Mouse (Mus musculus) CH12F3 (cell line): ENCODE measurements around the gene Ncoa1.
"Not testable (repeated sequence)": the region's sequence is repeated elsewhere in the genome, so short reads cannot be mapped to it uniquely, and the experiment has no call there.

Source experiments
- in situ Hi-C: fragments of 300-500 bp; cut with MboI; formaldehyde crosslinking; loops from 2 replicates; pipeline ENCODE4 v1.14.3; 2020; ENCODE audit warnings: low sequenced_read_pairs

Gene Ncoa1

DNA sequence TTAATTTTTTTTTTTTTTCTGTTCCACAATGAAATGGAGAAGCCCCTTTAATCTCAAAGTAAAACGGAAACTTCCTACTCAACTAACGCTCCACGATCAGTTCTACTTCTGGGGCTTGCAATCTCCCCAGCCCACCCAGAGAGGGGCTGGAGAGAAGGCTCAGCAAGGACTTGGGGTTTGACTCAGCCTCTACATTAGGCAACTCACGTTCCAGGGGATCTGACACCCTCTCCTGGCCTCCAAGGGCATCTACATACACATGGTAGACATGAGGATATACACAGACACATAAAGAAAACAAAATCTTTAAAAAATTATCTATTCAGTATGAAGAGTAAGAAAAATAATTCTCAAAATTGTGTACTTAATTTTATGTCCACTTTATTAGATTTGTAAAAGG, 73.8 kb downstream of the Ncoa1 start:
- in situ Hi-C loops = no loop called here

DNA sequence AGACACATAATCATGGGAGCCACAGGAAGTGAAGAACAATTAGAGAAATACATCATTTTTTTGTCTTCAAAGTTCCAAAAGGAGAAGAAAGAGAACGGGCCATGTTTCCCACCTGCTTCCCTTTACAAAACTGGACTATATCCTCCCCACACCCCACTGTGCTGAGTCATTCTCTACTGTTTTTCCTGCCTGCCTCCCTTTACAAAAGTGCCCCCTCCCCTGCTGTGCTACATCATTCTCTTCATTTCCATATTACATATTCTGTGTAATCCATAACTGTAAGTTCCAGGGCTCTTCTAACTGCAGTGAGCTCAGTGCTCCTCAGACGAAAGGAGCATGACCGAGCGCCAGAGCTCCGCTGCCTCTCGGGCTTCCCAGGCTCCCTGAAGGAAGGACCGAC, 80.8 kb downstream of the Ncoa1 start:
- in situ Hi-C loops = no loop called here

- in situ Hi-C loops = no loop called here
Measured at GRCm38 (mm10) chr12:4392590-4392989, 84.4 kb downstream of the Ncoa1 start.

- in situ Hi-C loops = no loop called here
Measured at GRCm38 (mm10) chr12:4392074-4392473, 84.9 kb downstream of the Ncoa1 start.

DNA sequence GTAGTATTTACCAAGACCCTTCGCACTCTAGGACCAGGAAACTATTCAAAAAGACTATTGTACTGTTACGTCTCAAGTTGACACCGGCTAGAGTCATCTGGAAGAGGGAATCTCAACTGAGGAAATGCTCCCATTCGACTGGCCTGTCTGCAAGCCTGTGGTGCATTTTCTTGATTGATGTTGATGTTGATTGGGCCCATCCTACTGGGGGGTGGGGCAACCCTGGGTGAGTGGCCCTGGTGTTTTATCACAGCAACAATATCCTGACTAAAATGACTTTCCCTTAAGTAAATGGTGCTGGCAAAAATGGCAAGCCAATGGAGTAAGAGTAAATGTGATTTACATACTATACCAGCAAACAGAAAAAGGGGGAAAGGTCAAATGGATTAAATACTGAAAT, 85.7 kb downstream of the Ncoa1 start:
- in situ Hi-C loops = no loop called here

DNA sequence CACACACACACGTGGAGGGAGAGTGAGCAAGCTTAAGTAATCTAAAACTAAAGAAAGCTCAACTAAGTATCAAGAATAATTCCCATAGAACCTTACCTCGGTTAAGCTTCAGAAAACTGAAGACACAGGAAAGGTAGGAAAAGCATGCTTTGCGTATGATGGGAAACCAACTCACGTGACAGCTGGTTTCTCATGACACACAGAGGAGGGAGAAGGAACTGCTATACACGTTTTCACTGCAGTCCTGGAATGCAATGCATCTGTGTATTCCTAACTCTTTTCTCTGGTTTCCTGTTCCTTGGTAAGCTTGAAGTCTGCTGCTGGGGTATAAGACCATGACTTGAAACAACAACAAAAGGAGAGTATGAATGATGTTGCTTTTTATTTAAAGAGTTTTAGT, 86.3 kb downstream of the Ncoa1 start:
- in situ Hi-C loops = no loop called here

DNA sequence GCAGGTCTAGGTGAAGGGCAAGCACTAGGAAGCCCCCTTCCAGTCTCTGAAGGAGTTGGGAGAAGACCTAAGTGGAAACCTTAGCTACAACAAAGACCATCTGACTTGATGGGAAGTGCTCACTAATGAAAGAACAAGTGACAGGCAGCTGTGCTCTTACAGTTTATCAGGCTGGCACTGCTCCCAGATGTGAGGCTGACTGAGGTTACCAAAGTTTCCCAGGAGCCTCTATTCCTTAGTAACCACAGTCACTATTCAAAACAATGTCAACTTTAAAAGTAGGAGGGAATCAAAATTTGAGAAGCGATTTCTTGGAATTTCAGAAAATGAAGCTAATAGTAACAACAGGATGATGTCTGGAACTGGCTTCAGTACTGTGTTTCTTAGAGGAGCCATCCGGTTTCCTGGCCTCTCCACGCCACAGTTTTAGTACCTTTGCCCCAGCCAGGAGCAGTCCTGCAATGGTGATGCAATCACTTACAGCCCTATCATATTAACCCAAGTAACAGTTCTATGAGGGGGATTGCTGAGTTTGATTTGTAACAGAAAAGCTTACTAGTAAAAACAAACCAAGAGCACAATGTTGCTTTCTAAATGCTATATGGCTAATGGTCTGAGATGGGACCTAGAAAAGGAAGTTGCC, 90.8 kb downstream of the Ncoa1 start:
- in situ Hi-C loops = no loop called here

DNA sequence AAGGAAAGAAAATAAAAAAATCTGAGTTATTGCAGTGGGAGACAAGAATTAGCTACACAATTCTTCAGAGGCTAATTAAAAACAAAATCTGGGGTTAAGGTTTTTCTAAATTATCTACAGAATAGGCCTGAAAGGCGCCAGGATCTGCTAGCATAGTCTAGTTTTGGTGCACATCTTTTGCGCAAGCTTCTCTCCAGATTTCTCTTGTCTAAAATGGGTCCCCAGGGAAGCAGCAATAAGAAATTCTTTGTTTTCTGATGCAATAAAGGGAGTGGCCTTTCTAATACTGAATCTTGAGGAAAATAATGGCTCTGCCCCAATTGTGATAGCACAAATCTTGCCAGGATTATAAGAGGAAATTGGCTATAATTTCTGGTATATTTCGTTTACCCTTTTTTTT, 93.9 kb downstream of the Ncoa1 start:
- in situ Hi-C loops = no loop called here

DNA sequence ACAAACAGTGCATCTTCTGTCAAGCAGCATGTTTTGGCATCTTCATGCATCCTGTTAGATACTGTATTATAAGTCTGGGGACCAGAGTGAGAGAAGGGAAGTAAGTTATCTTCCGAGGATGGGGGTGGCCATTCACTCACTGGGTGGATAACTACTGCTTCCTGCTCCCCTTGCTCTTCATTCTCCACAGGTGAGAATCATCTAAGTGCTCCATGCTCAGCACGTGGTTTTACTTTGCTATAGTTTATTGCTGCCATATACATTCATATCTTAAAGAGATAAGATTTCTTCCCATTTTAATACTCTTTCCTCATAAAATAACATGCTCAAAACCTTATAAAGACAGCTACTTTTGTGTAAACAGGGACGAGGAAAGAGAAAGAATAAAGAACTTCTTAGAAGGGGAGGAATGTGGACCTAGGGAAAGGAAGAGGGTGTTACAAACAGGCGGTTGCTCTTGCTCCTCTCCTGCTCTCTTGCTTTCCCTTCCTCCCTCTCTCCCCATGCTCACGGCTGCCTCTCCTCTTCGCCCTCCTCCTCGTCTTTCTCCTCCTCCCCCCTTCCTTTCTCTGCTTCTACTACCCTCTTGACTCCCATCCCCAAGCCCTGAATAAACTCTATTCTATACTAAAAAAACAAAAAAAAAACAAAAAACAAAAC, 97.6 kb downstream of the Ncoa1 start:
- in situ Hi-C loops = no loop called here

GRCm38 (mm10) chr12:4376475-4376874, 100.5 kb downstream of the Ncoa1 start:
- in situ Hi-C loops = no loop called here

GRCm38 (mm10) chr12:4374816-4375493, 102.0 kb downstream of the Ncoa1 start:
- in situ Hi-C loops = no loop called here

- in situ Hi-C loops = no loop called here
Measured at GRCm38 (mm10) chr12:4371406-4371805, 105.6 kb downstream of the Ncoa1 start.

DNA sequence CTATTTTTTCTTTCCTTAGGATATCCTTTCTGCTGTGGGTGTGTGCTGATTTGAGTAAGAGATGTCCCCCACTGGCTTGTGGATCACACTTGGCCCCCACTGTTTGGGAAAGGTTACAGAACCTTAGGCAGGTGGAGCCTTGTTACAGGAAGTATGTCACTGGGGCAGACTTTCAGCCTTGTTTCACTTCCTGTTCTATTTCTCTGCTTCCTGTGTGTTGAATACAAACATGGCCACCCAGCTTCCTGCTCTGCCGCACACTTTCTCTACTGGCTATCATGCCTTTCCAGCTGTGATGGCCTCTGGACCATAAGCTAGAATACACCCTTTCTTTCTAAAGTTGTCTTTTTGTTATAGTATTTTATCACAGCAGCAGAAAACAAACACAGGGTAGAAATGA, 111.0 kb downstream of the Ncoa1 start:
- in situ Hi-C loops = no loop called here

GRCm38 (mm10) chr12:4359475-4359874, 117.5 kb downstream of the Ncoa1 start:
- in situ Hi-C loops = no loop called here

DNA sequence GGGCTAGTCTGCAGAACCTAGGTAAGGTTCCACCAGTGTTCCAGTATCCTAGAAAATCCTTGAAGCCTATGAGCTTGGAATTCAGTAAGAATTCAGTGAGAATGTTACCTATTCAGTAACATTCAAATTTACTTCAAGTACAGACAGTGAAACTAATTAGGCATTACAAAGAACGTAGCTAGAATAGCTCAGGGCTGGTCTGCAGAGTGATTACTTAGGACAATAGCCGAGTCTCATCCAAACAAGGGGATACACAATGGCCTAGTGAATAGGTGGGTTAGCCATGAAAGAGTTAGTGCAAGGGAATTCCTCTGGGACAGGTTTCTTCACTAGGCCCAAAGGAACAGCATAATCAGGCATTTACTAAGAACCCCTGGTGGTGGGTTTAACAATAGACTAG, 118.3 kb downstream of the Ncoa1 start:
- in situ Hi-C loops = not testable (repeated sequence)

GRCm38 (mm10) chr12:4358100-4358499, 118.9 kb downstream of the Ncoa1 start:
- in situ Hi-C loops = no loop called here

DNA sequence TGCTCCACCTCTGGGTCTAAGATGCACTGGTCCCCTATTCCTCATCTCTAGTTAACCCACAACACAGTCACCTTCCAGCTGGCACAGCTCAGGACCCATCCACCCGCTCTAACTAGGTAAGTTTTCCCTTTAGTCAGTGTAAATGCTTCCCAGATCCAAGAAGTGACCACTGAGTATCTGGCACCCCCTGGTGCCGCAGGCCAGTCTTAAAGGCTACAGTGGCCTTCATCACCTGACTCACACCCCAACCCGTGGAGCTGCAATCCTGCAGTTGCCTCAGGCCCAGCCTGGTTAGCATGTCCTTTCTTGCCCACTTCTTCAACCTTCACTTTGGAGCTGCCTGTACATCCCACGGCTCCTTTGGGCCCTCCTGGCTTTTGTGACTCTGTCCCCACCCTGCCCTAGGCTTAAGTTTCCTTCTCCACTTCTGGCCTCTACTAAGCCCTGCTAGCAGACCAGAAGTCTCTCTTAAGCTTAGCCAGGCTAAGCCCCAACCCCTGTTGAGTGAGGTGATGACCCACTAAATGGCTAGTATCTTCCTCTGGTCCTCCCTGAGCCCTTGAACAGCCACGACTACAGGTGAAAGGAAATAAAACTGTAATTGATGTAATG, 120.0 kb downstream of the Ncoa1 start:
- in situ Hi-C loops = no loop called here

DNA sequence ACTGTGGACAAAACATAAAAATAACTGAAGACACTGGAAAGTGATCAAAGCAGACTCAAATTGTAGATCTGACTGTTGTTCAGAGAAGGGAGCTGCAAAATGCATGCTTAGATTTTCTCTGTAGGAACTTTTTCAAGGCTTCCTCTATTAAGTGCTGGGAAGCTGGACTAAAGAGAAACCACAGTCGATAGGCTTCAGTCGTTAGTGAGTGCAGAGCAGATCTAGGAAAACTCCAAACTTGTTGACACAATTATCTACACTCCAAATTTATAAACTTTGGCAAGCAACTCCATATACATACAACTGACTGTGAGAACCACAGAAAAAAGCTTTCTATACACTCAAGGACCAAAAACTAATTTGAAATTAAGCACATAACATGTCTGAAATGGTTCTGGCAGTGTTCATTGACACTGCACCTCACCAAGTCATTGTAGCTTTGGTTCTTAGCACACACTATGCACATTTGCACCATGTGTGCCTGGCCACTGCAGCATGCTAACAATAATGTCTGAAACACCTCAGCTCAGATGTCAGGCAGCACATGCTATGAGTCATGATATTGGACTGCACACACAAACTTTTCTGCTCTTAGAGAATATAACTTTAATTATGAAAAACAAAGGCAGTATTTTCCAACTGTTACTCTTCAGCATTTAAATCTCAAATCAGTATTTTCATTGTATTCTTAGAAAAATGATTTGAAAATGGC, 121.8 kb downstream of the Ncoa1 start:
- in situ Hi-C loops = no loop called here

DNA sequence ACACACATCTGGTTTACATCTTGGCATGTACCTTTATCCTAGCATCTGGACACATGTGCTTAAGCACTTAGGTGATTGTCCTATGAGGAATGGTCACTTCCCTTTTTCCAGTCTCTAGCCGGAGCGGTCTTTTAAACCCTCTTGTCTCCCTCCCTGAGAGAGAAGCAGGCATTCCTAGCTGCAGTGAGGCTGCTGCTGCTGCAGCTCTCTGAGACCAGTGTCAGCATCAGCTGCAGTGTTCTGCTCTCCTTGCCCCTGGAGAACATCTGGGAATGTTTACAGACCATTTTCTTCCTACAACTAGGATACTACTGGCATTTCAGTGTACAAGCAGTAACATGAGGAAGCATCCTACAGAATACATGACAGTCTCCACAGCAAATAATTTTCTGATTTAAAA, 133.8 kb downstream of the Ncoa1 start:
- in situ Hi-C loops = no loop called here

DNA sequence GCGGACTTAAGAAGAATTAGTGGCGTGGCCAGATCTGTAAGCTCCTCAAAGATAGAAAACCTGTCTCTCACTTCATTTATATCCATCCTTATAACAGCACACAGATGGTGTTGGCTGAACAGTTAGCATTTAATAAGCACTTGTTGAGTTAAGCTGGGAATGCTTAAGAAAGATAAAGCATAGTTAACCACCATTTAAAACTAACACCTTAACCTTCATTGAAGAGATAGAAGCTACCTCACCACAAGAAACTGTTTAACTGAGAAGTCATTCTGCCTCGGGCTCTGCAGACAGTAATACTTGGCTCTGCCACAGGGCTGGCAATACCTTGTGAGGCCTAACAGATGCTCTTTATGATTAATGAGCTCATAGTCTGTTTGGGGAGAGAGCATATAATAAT, 134.9 kb downstream of the Ncoa1 start:
- in situ Hi-C loops = no loop called here

- in situ Hi-C loops = no loop called here
Measured at GRCm38 (mm10) chr12:4340325-4340924, 136.6 kb downstream of the Ncoa1 start.
